Mouse (Mus musculus): Measurements from ENCODE around the gene Comp. TPM values are rescaled to one million over a fixed set of nuclear protein-coding genes. Genes with fewer than 3 reads are reported as not detected.

Gene Comp
- polyA plus RNA-seq, 1 experiment = 1.9 TPM

DNA sequence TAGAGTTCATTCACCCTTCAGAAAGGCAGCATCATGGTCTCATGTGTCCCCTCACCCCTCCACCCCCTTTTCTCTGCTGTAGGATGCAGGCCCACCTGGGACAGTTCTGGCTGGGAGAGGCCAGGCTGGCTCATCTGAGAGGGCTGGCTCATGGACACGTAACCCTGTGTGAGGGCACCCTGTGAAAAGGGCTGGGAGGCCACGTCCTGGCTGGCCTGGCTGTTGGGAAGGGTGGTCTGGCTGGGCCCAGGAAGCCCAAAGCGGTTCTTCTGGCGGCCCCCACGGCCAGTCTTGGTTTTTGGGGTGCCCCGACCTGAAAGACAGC, 40.5 kb upstream of the Comp start:
- Histone ChIP-seq H3K27ac (ENCODE audit: insufficient read depth, low read length) (no peak overlapping the region), H3K4me3 (ENCODE audit: insufficient read depth, low read length) (no peak overlapping the region), H3K4me1 (ENCODE audit: control insufficient read depth, insufficient read depth, low read length) (no peaks in the 10 kb centered on the region)
- TF ChIP-seq CTCF (IDR thresholded peaks at IDR 0.05; ENCODE audit: borderline replicate concordance, insufficient read depth, low read length) = no peak
- TF ChIP-seq POLR2A (IDR thresholded peaks at IDR 0.05; ENCODE audit: low read depth, low read length) = no peak

DNA sequence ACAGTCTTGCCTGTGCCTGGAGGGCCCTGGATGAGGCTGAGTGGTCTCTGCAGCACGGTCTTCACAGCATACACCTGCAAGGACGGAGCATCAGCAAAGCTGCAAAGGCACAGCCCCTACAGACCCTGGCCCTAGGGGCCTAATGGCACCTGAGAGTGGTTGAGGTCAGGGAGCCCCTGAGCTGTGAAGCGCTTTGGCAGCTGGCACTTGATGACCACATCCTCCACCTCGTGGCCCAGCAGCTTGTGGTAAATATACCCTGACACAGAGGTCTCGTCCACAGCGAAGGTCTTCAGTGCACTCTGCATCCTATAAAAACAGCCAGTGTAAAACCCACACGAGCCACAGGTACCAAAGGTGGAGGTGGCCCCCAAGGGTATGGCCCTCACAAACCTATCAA, 34.4 kb upstream of the Comp start:
- Histone ChIP-seq H3K4me1 (ENCODE audit: control insufficient read depth, insufficient read depth, low read length) (no peaks in the 10 kb centered on the region), H3K4me3 (ENCODE audit: insufficient read depth, low read length) (no peak overlapping the region), H3K27ac (ENCODE audit: insufficient read depth, low read length) (no peak overlapping the region)
- TF ChIP-seq POLR2A (IDR thresholded peaks at IDR 0.05; ENCODE audit: low read depth, low read length) (no peak), CTCF (IDR thresholded peaks at IDR 0.05; ENCODE audit: borderline replicate concordance, insufficient read depth, low read length) (no peak)

DNA sequence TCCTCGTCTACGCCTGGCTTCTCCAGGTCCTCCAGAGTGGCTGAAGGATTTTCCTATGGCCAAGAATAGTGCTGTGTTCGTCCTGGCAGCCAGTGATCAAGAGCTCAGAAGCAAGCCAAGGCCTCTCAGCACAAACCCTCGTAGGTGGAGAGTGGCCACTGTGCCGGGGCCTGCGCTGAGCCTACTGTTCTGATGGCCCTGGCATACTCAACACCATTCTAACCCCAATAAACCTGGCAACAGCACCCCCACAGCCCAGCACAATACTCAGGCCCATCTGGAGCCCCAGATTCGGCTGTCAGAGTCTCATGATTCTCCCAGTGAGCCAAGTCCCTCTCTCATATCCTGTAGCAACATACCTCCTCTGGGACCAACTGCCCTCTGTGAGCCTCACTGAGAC, 32.7 kb upstream of the Comp start:
- Histone ChIP-seq H3K4me3 (ENCODE audit: insufficient read depth, low read length) (no peak overlapping the region), H3K27ac (ENCODE audit: insufficient read depth, low read length) (no peak overlapping the region), H3K4me1 (ENCODE audit: control insufficient read depth, insufficient read depth, low read length) (no peaks in the 10 kb centered on the region)
- TF ChIP-seq POLR2A (IDR thresholded peaks at IDR 0.05; ENCODE audit: low read depth, low read length) (no peak), CTCF (IDR thresholded peaks at IDR 0.05; ENCODE audit: borderline replicate concordance, insufficient read depth, low read length) (no peak)

DNA sequence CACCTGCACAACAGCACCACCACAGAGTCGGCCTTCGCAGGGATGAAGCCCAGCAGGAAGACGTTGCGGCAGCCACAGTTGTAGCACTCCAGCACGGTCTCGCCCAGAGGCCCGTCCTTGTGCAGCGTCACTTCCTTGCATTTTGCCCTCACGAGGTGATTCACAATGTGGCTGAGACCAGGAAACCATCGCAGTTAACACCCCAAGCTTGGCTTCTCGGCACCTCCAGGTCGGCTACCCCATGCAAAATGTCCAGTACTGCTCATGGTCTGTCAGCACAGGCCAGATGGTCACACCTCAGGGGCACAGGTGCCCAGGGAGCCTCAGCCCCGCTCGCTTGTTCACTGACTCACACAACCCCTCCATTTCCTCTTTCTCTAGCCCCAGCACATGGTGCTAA, 31.4 kb upstream of the Comp start:
- Histone ChIP-seq H3K27ac (ENCODE audit: insufficient read depth, low read length) (no peak overlapping the region), H3K4me1 (ENCODE audit: control insufficient read depth, insufficient read depth, low read length) (no peaks in the 10 kb centered on the region), H3K4me3 (ENCODE audit: insufficient read depth, low read length) (no peak overlapping the region)
- no peak for TF ChIP-seq CTCF (IDR thresholded peaks at IDR 0.05; ENCODE audit: borderline replicate concordance, insufficient read depth, low read length)
- TF ChIP-seq POLR2A (IDR thresholded peaks at IDR 0.05; ENCODE audit: low read depth, low read length) = no peak

DNA sequence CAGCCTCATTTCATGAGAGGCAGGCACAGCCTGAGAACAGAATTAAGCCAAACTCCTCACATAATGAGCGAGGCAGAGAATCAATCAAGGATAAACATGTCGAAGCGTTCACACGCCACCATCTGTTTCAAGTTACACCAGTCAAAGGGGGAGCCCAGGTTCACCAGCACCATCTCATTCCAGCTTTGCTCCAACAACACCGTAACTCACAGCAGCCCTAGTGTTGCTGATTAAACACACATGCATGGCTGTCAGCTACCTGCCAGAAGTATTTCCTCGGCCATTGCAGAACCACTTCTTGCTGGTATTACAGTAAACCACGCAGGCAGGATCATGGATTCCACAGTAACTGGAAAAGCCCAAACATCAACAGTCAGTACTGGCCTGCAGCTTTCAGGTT, 30.3 kb upstream of the Comp start:
- Histone ChIP-seq H3K27ac (ENCODE audit: insufficient read depth, low read length) (no peak overlapping the region), H3K4me3 (ENCODE audit: insufficient read depth, low read length) (no peak overlapping the region)

DNA sequence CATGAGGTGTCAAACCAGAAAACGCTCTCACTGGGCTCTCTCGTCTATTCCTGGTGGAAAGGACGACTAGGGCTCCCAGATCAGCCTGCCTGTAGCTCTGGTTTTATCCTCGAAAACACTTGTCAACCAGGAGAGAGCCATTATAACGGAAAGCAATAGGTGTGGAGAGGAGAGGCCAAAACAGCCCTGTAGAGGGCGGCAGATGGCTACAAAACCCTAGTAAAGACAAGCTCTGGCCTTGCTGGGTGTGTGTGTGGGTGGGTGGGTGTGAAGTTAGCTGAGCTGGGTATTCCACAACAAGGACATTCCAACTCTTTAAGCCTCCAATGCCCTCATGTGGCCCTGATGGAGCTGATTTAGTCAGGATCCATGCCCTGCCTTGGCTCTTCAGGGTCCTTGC, 29.7 kb upstream of the Comp start:
- H3K4me3 ChIP-seq (ENCODE audit: insufficient read depth, low read length) = no peak overlapping the region
- no peak overlapping the region for H3K27ac ChIP-seq (ENCODE audit: insufficient read depth, low read length)
- TF ChIP-seq CTCF (IDR thresholded peaks at IDR 0.05; ENCODE audit: borderline replicate concordance, insufficient read depth, low read length) (0 out of 2 replicates have a peak, but pooled peaks have one; percentile 15), POLR2A (IDR thresholded peaks at IDR 0.05; ENCODE audit: low read depth, low read length) (no peak)
- peaks cover 5% of the 10 kb centered on the region; the same call in 1 of the 2 replicates for H3K4me1 ChIP-seq (ENCODE audit: control insufficient read depth, insufficient read depth, low read length)

More for the DNA sequence above, 30.3 kb upstream of the Comp start:
- H3K4me1 ChIP-seq (ENCODE audit: control insufficient read depth, insufficient read depth, low read length) = no peaks in the 10 kb centered on the region
- no peak for TF ChIP-seq CTCF (IDR thresholded peaks at IDR 0.05; ENCODE audit: borderline replicate concordance, insufficient read depth, low read length)
- no peak for TF ChIP-seq POLR2A (IDR thresholded peaks at IDR 0.05; ENCODE audit: low read depth, low read length)

DNA sequence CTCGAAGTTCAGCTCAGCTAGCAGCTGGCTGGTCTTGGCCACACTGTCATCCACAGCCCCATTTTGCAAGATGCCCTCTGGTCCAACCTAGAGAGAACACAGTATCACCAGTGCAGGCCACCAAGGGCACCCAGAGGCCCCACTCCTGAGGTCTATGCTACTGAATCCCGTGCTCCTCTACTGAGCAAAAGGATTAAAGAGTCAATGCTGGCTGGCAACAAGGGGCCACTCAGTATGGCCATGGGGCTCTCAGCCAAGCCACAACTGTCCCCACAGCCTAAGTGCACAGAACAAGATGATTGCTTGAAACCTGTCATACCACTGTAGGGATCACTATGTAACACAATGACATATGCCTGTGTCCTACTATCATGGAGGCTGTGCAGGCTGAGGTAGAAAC, 29.1 kb upstream of the Comp start:
- TF ChIP-seq POLR2A (IDR thresholded peaks at IDR 0.05; ENCODE audit: low read depth, low read length) (no peak), CTCF (IDR thresholded peaks at IDR 0.05; ENCODE audit: borderline replicate concordance, insufficient read depth, low read length) (no peak)
- H3K27ac ChIP-seq (ENCODE audit: insufficient read depth, low read length) = no peak overlapping the region

DNA sequence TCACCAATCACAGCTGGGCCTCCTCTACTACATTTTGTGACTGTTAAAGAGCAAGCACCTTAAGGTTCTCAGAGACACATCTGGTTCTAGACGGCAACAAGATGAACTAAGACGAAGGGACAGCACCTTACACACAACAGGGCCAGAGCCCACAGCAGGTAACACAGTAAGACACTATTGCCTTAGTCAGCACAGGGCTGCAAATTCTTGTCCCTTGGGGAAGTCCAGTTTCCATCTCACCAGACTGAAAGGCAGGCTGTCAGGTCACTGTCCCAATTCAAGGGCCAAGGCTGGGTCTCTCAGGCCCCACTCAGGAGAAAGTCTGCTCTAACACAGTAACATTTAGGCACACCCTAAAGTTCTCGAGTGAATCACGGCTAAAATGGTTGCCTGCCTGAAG, 25.9 kb upstream of the Comp start:
- TF ChIP-seq CTCF (IDR thresholded peaks at IDR 0.05; ENCODE audit: borderline replicate concordance, insufficient read depth, low read length) = no peak
- TF ChIP-seq POLR2A (IDR thresholded peaks at IDR 0.05; ENCODE audit: low read depth, low read length) = no peak
- H3K4me3 ChIP-seq (ENCODE audit: insufficient read depth, low read length) = no peak overlapping the region
- no peak overlapping the region for H3K27ac ChIP-seq (ENCODE audit: insufficient read depth, low read length)
- peaks cover 13% of the 10 kb centered on the region for H3K4me1 ChIP-seq (ENCODE audit: control insufficient read depth, insufficient read depth, low read length)

More for the DNA sequence above, 29.1 kb upstream of the Comp start:
- H3K4me1 ChIP-seq (ENCODE audit: control insufficient read depth, insufficient read depth, low read length) = peaks cover 5% of the 10 kb centered on the region; the same call in 1 of the 2 replicates
- H3K4me3 ChIP-seq (ENCODE audit: insufficient read depth, low read length) = no peak overlapping the region

DNA sequence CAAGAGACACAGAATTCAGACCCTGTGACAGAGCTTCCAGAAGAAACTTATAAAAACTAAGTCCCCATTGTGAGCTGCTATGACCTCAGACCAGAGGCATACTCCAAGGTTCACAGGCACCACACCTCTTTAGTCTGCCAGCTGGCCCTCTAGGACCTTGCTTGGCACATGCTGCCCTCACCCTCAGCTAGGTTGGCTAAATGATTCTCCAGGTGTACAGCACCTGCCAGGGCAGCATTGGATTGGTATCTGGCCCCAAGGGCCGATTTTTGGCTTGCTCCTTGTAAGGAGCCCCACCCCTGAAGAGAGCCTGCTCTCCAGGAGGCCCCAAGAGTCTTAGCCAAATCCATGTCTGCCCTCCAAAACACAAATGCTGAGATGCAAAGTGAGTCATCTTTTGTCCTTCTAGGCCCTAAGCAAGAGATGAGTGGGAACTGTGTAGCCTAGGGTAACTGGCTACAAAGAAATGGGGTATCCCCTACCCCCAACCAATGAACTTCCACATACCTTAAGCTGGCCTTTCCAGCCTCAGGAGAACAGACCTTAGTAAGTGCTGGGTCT, 25.4 kb upstream of the Comp start:
- Histone ChIP-seq H3K4me3 (ENCODE audit: insufficient read depth, low read length) (no peak overlapping the region), H3K4me1 (ENCODE audit: control insufficient read depth, insufficient read depth, low read length) (peaks cover 13% of the 10 kb centered on the region), H3K27ac (ENCODE audit: insufficient read depth, low read length) (no peak overlapping the region)
- no peak for TF ChIP-seq CTCF (IDR thresholded peaks at IDR 0.05; ENCODE audit: borderline replicate concordance, insufficient read depth, low read length)
- TF ChIP-seq POLR2A (IDR thresholded peaks at IDR 0.05; ENCODE audit: low read depth, low read length) = no peak

DNA sequence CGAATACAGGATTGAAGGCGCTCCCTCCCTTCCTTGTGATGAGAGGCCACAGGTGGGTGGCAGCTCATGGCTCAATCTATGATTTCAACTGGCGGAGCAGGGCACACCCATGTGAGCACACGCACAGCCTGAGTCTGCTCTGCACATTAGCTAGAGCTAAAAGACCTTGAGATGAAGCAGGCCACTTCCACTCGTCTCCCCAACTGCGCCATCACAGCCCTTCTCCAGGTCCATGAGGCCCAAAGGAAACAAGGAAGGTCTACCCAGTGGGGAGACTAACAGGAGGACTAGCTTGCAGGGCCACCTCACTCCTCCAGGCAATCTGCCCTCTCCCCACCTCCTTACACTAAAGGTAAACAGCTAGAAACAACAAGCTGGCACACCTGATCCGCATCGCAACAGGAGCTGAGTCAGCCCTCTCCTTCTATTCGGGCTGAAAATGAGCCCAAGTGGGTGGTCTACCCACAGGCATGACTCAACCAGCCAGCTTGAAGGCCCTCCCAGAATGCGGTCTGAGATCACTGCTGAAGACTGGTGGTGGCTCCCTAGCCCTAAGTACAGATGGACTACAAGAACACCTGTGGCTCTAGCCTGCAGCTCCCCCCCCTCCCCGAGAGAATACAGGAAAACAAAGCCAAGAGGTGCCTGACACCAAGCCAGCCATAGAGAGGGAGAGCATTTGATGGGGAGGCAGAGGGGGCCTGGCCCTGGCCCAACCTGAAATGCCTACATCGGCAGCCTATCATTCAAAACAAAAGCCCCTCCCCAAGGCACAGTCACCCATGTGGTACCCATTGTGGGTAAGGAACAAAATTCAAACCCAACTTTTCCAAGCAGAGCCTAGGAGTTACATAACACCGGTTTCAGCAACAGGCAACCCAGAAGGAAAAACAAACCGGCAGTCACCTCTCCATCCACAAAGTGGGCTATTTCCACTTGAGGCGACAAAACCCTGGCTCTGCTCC, 22.0 kb upstream of the Comp start:
- peak overlapping the region; percentile 73 for H3K4me3 ChIP-seq (ENCODE audit: insufficient read depth, low read length)
- no peak overlapping the region for H3K27ac ChIP-seq (ENCODE audit: insufficient read depth, low read length)
- no peak for TF ChIP-seq POLR2A (IDR thresholded peaks at IDR 0.05; ENCODE audit: low read depth, low read length)
- TF ChIP-seq CTCF (IDR thresholded peaks at IDR 0.05; ENCODE audit: borderline replicate concordance, insufficient read depth, low read length) = no peak
- H3K4me1 ChIP-seq (ENCODE audit: control insufficient read depth, insufficient read depth, low read length) = peaks cover 13% of the 10 kb centered on the region
